Mouse (Mus musculus) monocyte, adult 2 months (primary cell): ENCODE results near the gene Olfr201.
"Not testable (repeated sequence)": the region's sequence is repeated elsewhere in the genome, so short reads cannot be mapped to it uniquely, and the experiment has no call there.

ENCODE experiments used
- DNase-seq, 2 experiments: peaks; one replicate each; pipeline ENCODE4 v3.0.0; 2022; ENCODE audit warnings: low spot score in 2 of 2, low read depth in 1 of 2

The Olfr201 gene

DNA sequence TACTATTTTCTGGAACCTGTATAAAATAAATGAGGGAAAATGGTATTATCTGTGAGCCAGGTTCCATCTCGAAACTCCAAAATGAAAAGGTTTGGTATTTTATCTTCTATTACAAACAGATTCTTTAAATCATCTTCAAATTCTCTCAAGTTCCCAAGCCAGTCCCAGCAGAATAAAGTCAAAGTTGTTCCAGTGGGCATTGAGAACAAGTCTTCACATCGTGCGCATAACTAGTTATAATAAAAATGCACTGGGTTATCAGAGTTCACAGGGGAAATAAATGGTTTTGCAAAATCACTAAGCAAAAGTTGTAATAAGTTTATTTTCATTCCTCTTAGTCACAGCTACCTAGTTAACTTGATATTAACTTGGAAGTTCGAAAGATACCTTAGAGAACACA, at the start of gene Olfr201:
Olfr201 (minus strand) TSS at position 101 of the 400 bp plus-strand sequence.
- not testable (repeated sequence) for DNase-seq

DNA sequence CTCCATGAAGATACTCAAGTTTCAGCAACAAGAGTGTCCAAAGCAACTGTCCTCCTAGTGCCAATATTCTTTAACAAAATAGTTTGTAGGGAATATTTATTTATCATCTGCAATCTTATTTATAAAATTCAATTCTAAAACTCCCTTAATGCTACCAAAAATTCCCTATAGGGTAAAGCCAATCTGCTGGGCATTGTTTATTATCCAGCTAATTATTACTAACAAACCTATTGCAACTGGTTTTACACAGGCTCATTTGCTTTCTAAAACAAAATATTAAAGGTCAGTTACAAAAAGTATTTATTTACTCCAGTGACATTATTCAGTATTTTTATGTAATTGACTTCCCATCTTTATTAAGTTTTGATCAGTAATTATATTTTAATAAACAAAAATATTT, 45.7 kb upstream of the Olfr201 start, which contains the start of gene Olfr204:
Olfr204 (minus strand) TSS at position 101 of the 400 bp plus-strand sequence.
- DNase-seq: no peak

DNA sequence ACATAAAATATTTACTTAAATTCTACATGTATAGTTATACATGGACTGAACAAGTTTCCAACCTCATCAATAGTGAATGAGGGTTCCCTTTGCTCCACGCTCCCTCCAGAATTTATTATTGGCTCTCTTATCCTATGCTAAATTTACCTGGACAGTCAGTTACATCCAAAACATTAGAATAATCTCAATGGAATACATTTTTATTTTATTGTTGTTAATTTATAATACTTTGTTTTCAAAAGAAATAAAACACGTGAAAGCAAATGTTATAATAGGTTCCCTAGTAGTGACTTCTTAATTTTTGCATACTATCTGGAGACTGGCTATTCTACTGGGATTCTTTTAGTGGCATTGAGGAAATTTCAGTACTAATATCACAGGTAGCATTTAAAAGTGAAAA, 26.1 kb upstream of the Olfr201 start, which contains the start of gene Olfr203:
Olfr203 (plus strand) TSS at position 301 of the 400 bp plus-strand sequence.
- no peak for DNase-seq

DNA sequence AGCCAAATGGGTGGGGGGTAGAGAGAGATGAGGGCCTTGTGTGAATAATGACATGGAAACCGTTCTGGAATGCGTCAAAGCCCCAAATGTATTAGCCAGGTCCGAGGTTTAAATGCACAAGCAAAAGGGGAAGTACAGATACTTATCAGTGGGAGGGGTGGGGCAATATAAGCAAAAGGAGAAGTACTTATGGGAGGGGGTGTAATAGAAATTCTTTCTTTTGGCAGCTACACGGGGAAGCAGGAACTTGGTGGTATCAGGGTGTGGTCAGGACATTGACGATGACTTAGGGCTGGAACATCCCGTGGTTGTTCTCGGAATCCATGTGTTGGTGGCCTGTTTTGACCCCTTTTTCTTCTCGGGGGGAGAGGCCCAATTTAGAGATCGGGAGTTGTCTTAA, 15.1 kb upstream of the Olfr201 start:
- not testable (repeated sequence) for DNase-seq

DNA sequence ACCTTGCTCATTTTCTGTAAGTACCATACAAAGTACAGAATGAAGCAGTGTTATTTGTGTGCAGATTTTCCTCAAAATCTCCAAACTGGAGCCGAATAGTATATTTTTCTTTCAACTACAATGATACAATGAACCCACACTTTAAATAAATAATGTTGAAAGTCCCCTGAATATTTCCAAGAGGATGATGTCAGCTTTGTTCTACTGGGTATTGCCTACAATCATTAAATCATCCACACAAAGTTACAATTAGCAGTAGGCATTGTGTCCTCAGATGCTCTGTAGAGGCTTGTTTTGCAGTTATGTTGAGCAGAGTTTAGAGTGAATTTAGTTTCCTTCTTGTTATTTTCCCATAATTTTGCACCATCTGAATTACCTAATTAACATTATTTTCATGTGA, 14.3 kb upstream of the Olfr201 start, which contains the start of gene Olfr202:
Olfr202 (minus strand) TSS at position 101 of the 400 bp plus-strand sequence.
- DNase-seq: no peak

DNA sequence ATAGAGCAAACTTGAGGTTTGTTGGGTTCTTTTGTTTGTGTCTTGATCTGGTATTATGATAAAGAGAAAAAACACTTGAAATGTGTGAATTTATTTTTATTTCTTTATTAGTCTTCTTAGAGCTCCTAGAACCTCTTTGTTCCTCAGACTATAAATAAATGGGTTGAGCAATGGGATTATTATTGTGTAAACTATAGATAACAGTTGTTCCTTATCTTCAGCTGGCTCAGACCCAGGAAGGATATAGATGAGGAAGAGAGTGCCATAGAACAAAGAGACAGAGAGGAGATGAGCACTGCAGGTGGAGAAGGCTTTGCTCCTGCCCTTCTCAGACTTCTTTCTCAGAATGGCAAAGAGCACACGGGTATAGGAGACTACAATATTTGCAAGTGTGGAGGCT, 11.0 kb upstream of the Olfr201 start:
- DNase-seq: no peak

DNA sequence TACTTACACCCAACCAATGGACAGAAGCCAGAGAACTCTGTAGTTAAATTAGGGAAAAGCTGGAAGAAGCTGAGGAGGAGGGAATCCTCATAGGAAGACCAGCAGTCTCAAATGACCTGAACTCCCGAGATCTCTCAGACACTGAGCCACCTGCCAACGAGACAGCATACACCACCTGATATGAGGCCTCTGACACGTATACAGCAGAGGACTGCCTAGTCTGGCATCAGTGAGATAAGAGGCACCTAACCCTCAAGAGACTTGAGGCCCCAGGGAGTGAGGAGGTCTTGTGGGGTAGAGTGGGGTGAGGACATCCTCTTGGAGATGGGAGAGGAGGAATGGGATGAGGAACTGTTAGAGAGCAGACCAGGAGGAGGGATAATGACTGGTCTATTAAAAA, 8.1 kb upstream of the Olfr201 start:
- DNase-seq: no peak

DNA sequence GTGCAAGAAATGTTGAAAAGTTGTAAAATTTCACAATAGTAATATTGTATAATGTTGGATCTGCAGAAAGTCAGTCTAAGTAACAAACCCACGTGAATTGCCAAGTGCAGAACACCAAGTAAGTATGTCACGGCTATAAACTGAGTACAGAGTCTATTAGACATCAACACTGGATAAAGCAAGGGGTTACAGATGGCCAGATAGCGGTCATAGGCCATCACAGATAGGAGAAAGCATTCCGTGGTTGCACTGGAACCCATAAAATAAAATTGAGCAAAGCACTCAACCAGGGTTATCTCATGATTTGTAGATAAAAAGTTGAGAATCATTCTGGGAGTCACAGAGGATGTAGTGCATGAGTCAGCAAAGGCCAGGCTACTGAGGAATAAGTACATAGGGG, 3.3 kb downstream of the Olfr201 start:
- not testable (repeated sequence) for DNase-seq

DNA sequence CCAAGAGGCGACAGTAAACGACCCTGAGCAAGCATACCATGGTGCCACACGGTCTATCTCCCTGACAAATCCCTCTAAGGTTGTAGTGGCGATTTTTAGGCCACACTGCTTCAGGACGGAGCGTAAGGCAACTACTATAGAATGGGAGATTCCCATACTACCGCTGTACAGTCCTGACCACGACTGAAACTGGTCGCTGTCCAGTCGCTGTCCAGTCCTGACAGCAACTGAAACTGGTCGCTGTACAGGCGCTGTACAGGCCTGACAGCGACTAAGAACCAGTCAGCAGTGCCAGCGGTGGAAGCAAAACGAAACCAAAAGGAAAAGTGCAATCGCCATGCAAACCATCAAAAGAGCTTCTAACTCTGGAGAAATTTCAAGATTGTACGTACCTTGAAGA, 22.7 kb downstream of the Olfr201 start:
- no peak for DNase-seq

DNA sequence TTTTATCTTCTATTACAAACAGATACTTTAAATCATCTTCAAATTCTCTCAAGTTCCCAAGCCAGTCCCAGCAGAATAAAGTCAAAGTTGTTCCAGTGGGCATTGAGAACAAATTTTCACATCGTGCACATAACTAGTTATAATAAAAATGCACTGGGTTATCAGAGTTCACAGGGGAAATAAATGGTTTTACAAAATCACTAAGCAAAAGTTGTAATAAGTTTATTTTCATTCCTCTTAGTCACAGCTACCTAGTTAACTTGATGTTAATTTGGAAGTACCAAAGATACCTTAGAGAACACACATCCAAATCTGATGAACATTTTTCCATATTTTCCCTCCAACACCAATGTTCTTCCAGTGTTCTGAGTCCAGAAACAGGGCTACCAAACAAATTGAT, 52.8 kb downstream of the Olfr201 start, which contains the start of gene Olfr199:
Olfr199 (minus strand) TSS at position 101 of the 400 bp plus-strand sequence.
- not testable (repeated sequence) for DNase-seq

DNA sequence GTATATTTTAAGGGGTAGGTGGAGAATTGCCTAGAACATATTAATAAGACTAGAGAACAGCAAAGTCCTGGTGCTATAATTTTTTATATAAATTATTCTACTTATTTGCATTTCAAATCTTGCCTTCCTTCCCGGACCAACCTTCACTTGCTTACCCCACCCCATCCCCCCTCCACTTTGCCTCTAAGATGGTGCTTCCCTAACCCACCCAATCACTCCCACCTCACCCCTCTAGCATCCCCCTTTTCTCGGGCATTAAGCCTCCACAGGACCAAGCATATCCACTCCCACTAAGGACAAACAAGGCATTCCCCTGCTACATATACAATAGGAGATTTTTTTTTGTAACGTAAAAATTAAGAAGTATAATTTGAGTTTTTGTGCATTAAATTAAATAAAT, 54.6 kb downstream of the Olfr201 start:
- DNase-seq: not testable (repeated sequence)
